Mouse (Mus musculus) MEL (cell line): Measurements from ENCODE around the gene Evpl. TPM values are rescaled to one million over a fixed set of nuclear protein-coding genes. Genes with fewer than 3 reads are reported as not detected.

Source experiments
- DNase-seq: peaks from one replicate; pipeline ENCODE4 v3.0.0; 2011; ENCODE audit warnings: low read depth, low spot score
- H3K27ac ChIP-seq: 2 replicates; pipeline ENCODE4 v1.5.1; 2012; ENCODE audit warnings: low read depth, mild to moderate bottlenecking, control low read depth, low read length, moderate library complexity; ENCODE audit not compliant: control insufficient read depth
- H3K27me3 ChIP-seq, 2 experiments: fragments of 150-350 bp in 1 of 2; sonication (generic) in 1 of 2; 2 replicates each; pipeline ENCODE4 v1.6.1; 2012; ENCODE audit warnings: low read length in 2 of 2, mild to moderate bottlenecking in 2 of 2, improper control_type of control experiment in 1 of 2, moderate library complexity in 1 of 2; ENCODE audit not compliant: insufficient read depth in 2 of 2, control insufficient read depth in 1 of 2
- H3K36me3 ChIP-seq, 2 experiments: 2 replicates each; pipeline ENCODE4 v1.6.1; 2012 to 2014; ENCODE audit warnings: low read length in 2 of 2, improper control_type of control experiment in 1 of 2, inconsistent platforms in 1 of 2, mild to moderate bottlenecking in 1 of 2; ENCODE audit not compliant: insufficient read depth in 2 of 2, control insufficient read depth in 1 of 2
- H3K4me1 ChIP-seq, 2 experiments: fragments of 150-350 bp in 1 of 2; sonication (generic) in 1 of 2; 2 replicates each; pipeline ENCODE4 v1.6.1; 2012; ENCODE audit warnings: low read length in 2 of 2, improper control_type of control experiment in 1 of 2, mild to moderate bottlenecking in 1 of 2; ENCODE audit not compliant: insufficient read depth in 2 of 2, control insufficient read depth in 1 of 2
- H3K4me3 ChIP-seq, 2 experiments: fragments of 150-350 bp in 1 of 2; sonication (generic) in 1 of 2; 2 replicates each; pipeline ENCODE4 v1.5.1; 2012; ENCODE audit warnings: low read depth in 2 of 2, low read length in 2 of 2, mild to moderate bottlenecking in 2 of 2, moderate library complexity in 2 of 2, control low read depth in 1 of 2, improper control_type of control experiment in 1 of 2; ENCODE audit not compliant: control insufficient read depth in 1 of 2, insufficient read depth in 1 of 2
- H3K79me2 ChIP-seq: 2 replicates; pipeline ENCODE4 v1.6.1; 2012; ENCODE audit warnings: mild to moderate bottlenecking, low read length, moderate library complexity; ENCODE audit not compliant: control insufficient read depth, poor library complexity, insufficient read depth
- H3K9ac ChIP-seq: 2 replicates; pipeline ENCODE4 v1.6.1; 2012; ENCODE audit warnings: low read depth, mild to moderate bottlenecking, control low read depth, low read length, moderate library complexity; ENCODE audit not compliant: control insufficient read depth, poor library complexity, severe bottlenecking
- H3K9me3 ChIP-seq: fragments of 150-350 bp; sonication (generic); replicated peaks from 2 replicates; pipeline ENCODE4 v1.6.1; 2012; ENCODE audit warnings: mild to moderate bottlenecking, low read length, improper control_type of control experiment, moderate library complexity; ENCODE audit not compliant: insufficient read depth
- BHLHE40 ChIP-seq: IDR thresholded peaks from 2 replicates; pipeline ENCODE4 v1.6.1; 2012; ENCODE audit warnings: low read depth, mild to moderate bottlenecking, inconsistent platforms, low read length, improper control_type of control experiment, borderline replicate concordance
- CHD2 ChIP-seq: IDR thresholded peaks from 2 replicates; pipeline ENCODE4 v1.6.1; 2011; ENCODE audit warnings: low read length, improper control_type of control experiment
- E2F4 ChIP-seq: IDR thresholded peaks from 2 replicates; pipeline ENCODE4 v1.6.1; 2011; ENCODE audit warnings: low read depth, low read length, improper control_type of control experiment, borderline replicate concordance
- EP300 ChIP-seq, 2 experiments: IDR thresholded peaks; 2 replicates each; pipeline ENCODE4 v1.6.1; 2011; ENCODE audit warnings: improper control_type of control experiment in 2 of 2, low read length in 2 of 2, low read depth in 1 of 2, mild to moderate bottlenecking in 1 of 2
- ETS1 ChIP-seq: IDR thresholded peaks from 2 replicates; pipeline ENCODE4 v1.6.1; 2012; ENCODE audit warnings: low read depth, mild to moderate bottlenecking, inconsistent platforms, low read length, improper control_type of control experiment, moderate library complexity
- JUND ChIP-seq: IDR thresholded peaks from 2 replicates; pipeline ENCODE4 v1.6.1; 2011; ENCODE audit warnings: low read depth, mild to moderate bottlenecking, improper control_type of control experiment, low read length
- MAX ChIP-seq: IDR thresholded peaks from 2 replicates; pipeline ENCODE4 v1.6.1; 2011; ENCODE audit warnings: low read length, improper control_type of control experiment
- MAZ ChIP-seq: IDR thresholded peaks from 2 replicates; pipeline ENCODE4 v1.6.1; 2012; ENCODE audit warnings: low read depth, mild to moderate bottlenecking, inconsistent platforms, low read length, improper control_type of control experiment
- MEF2A ChIP-seq: IDR thresholded peaks from 2 replicates; pipeline ENCODE4 v1.6.1; 2014; ENCODE audit warnings: low read depth, mild to moderate bottlenecking, inconsistent platforms, low read length, improper control_type of control experiment; ENCODE audit not compliant: poor library complexity, insufficient replicate concordance, severe bottlenecking; ENCODE audit errors: extremely low read depth
- MXI1 ChIP-seq: IDR thresholded peaks from 2 replicates; pipeline ENCODE4 v1.6.1; 2011; ENCODE audit warnings: mild to moderate bottlenecking, low read depth, low read length, improper control_type of control experiment
- MYB ChIP-seq: IDR thresholded peaks from 2 replicates; pipeline ENCODE4 v1.6.1; 2011; ENCODE audit warnings: mild to moderate bottlenecking, low read depth, low read length, improper control_type of control experiment
- POLR2AphosphoS2 ChIP-seq: IDR thresholded peaks from 2 replicates; pipeline ENCODE4 v1.6.1; 2011; ENCODE audit warnings: low read length, improper control_type of control experiment
- POLR2AphosphoS5 ChIP-seq: IDR thresholded peaks from 2 replicates; pipeline ENCODE4 v1.6.1; 2012; ENCODE audit warnings: low read depth, borderline replicate concordance, mild to moderate bottlenecking, inconsistent platforms, low read length, moderate library complexity, mixed read lengths
- RAD21 ChIP-seq: IDR thresholded peaks from 2 replicates; pipeline ENCODE4 v1.6.1; 2011; ENCODE audit warnings: mild to moderate bottlenecking, low read depth, low read length, improper control_type of control experiment
- RCOR1 ChIP-seq: IDR thresholded peaks from 2 replicates; pipeline ENCODE4 v1.6.1; 2012; ENCODE audit warnings: low read depth, mild to moderate bottlenecking, inconsistent platforms, low read length, improper control_type of control experiment
- SIN3A ChIP-seq: IDR thresholded peaks from 2 replicates; pipeline ENCODE4 v1.6.1; 2012; ENCODE audit warnings: low read length, improper control_type of control experiment, inconsistent platforms
- SMC3 ChIP-seq: IDR thresholded peaks from 2 replicates; pipeline ENCODE4 v1.6.1; 2011; ENCODE audit warnings: low read depth, low read length, improper control_type of control experiment
- TAL1 ChIP-seq: IDR thresholded peaks from 2 replicates; pipeline ENCODE4 v1.6.1; 2012; ENCODE audit warnings: mild to moderate bottlenecking, inconsistent platforms, low read length, moderate library complexity, mixed read lengths
- TBP ChIP-seq: IDR thresholded peaks from 2 replicates; pipeline ENCODE4 v1.8.0; 2011; ENCODE audit warnings: low read depth, low read length, improper control_type of control experiment
- TCF12 ChIP-seq: IDR thresholded peaks from 2 replicates; pipeline ENCODE4 v1.6.1; 2014; ENCODE audit warnings: low read depth, mild to moderate bottlenecking, inconsistent platforms, low read length, improper control_type of control experiment, moderate library complexity
- USF1 ChIP-seq: IDR thresholded peaks from 2 replicates; pipeline ENCODE4 v1.6.1; 2014; ENCODE audit warnings: low read depth, mild to moderate bottlenecking, inconsistent platforms, low read length, improper control_type of control experiment, moderate library complexity
- USF2 ChIP-seq, 2 experiments: IDR thresholded peaks; 2 replicates each; pipeline ENCODE4 v1.6.1; 2011 to 2012; ENCODE audit warnings: improper control_type of control experiment in 2 of 2, low read length in 2 of 2, borderline replicate concordance in 1 of 2, inconsistent platforms in 1 of 2, low read depth in 1 of 2, mild to moderate bottlenecking in 1 of 2; ENCODE audit not compliant: insufficient read depth in 1 of 2
- ZC3H11A ChIP-seq: IDR thresholded peaks from 2 replicates; pipeline ENCODE4 v1.6.1; 2012; ENCODE audit warnings: low read depth, mild to moderate bottlenecking, inconsistent platforms, low read length, improper control_type of control experiment
- ZMIZ1 ChIP-seq: IDR thresholded peaks from 2 replicates; pipeline ENCODE4 v1.6.1; 2012; ENCODE audit warnings: low read depth, mild to moderate bottlenecking, inconsistent platforms, low read length, improper control_type of control experiment, moderate library complexity
- ZNF384 ChIP-seq: IDR thresholded peaks from 2 replicates; pipeline ENCODE4 v1.6.1; 2012; ENCODE audit warnings: low read depth, mild to moderate bottlenecking, inconsistent platforms, low read length, improper control_type of control experiment
- polyA plus RNA-seq, 2 experiments: library from polyadenylated mRNA; stranded (reverse) in 1 of 2; unstranded in 1 of 2; fragments of >175 nt in 1 of 2; fragments of >200 nt in 1 of 2; gene quantifications; 2 replicates each; pipeline versions ENCODE4 v1.2.1 to v1.2.4; 2012; ENCODE audit warnings: low replicate concordance in 2 of 2, low read depth in 1 of 2; ENCODE audit not compliant: insufficient read length in 2 of 2, insufficient read depth in 1 of 2, missing spikeins in 1 of 2
- total RNA-seq: library from RNA; depleted of rRNA; stranded (reverse); fragments of 300-350 nt; gene quantifications from 2 replicates; pipeline ENCODE4 v1.2.3, GENCODE M21; 2012

Evpl gene
- total and polyA plus RNA-seq, 3 experiments, result 0.39 to 0.78 TPM; not detected in 1

GRCm38 (mm10) chr11:116282089-116282488 lies 44.2 kb upstream of the Evpl start:
- H3K36me3 ChIP-seq, result no peaks in the 10 kb centered on the region
- no peak overlapping the region for H3K4me3 ChIP-seq
- no peak overlapping the region for H3K27ac ChIP-seq
- no peak for DNase-seq
- H3K79me2 ChIP-seq, result no peaks in the 10 kb centered on the region
- TF ChIP-seq RCOR1, result no peak
- TF ChIP-seq MAZ, result no peak
- TF ChIP-seq MEF2A, result no peak
- no peak for TF ChIP-seq POLR2AphosphoS5
- no peak for TF ChIP-seq MXI1
- no peak for TF ChIP-seq BHLHE40
- no peak for TF ChIP-seq ZNF384
- no peak for TF ChIP-seq USF2 (IDR thresholded peaks at IDR 0.05; ENCODE audit: borderline replicate concordance in 1 of 2, insufficient read depth in 1 of 2, low read depth in 1 of 2, low read length in 2 of 2)
- TF ChIP-seq RAD21, result no peak
- no peak for TF ChIP-seq TAL1
- TF ChIP-seq CHD2, result no peak
- TF ChIP-seq SMC3, result no peak
- TF ChIP-seq EP300 (IDR thresholded peaks at IDR 0.05; ENCODE audit: low read depth in 1 of 2, low read length in 2 of 2), result no peak
- no peak for TF ChIP-seq MYB
- no peak for TF ChIP-seq E2F4
- TF ChIP-seq USF1, result no peak
- no peak for TF ChIP-seq ZMIZ1
- no peak for TF ChIP-seq TCF12
- TF ChIP-seq, all 39 proteins: peak for 0
- H3K27me3 ChIP-seq, result no peaks in the 10 kb centered on the region
- H3K9me3 ChIP-seq, result no peaks in the 10 kb centered on the region
- no peak overlapping the region for H3K9ac ChIP-seq
- no peaks in the 10 kb centered on the region for H3K4me1 ChIP-seq

- TF ChIP-seq MEF2A, result no peak
- no peak for TF ChIP-seq ETS1
- TF ChIP-seq USF2 (IDR thresholded peaks at IDR 0.05; ENCODE audit: borderline replicate concordance in 1 of 2, insufficient read depth in 1 of 2, low read depth in 1 of 2, low read length in 2 of 2), result no peak
- TF ChIP-seq MYB, result no peak
- no peak for TF ChIP-seq RCOR1
- no peak for TF ChIP-seq TAL1
- TF ChIP-seq JUND, result no peak
- no peak for TF ChIP-seq POLR2AphosphoS2
- no peak for TF ChIP-seq SIN3A
- no peak for TF ChIP-seq ZC3H11A
- no peak for TF ChIP-seq TBP
- no peak for TF ChIP-seq MAX
- no peak overlapping the region for H3K9ac ChIP-seq
- no peaks in the 10 kb centered on the region for H3K4me1 ChIP-seq
- no peak overlapping the region for H3K4me3 ChIP-seq
- no peaks in the 10 kb centered on the region for H3K27me3 ChIP-seq
- H3K27ac ChIP-seq, result no peak overlapping the region
- no peaks in the 10 kb centered on the region for H3K79me2 ChIP-seq
- H3K9me3 ChIP-seq, result no peaks in the 10 kb centered on the region
- no peak for DNase-seq
- H3K36me3 ChIP-seq, result no peaks in the 10 kb centered on the region
Observed at GRCm38 (mm10) chr11:116281671-116282070, 43.8 kb upstream of the Evpl start.
